Mouse (Mus musculus) spleen, adult 2 months (tissue): ENCODE data around the gene Ttc3. TPM values are rescaled to one million over a fixed set of nuclear protein-coding genes. Genes with fewer than 3 reads are reported as not detected.
"Not testable (repeated sequence)": the region's sequence is repeated elsewhere in the genome, so short reads cannot be mapped to it uniquely, and the experiment has no call there.

Experiments used
- DNase-seq, 2 experiments: peaks; one replicate each; pipeline versions ENCODE4 v3.0.0 to v3.0.0-alpha.2; 2012 to 2021; ENCODE audit warnings: low spot score in 2 of 2, low read depth in 1 of 2
- H3K27ac ChIP-seq: fragments of 200-500 bp; 2 replicates; pipeline ENCODE4 v1.5.1; 2012; ENCODE audit warnings: low read length, inconsistent platforms; ENCODE audit not compliant: insufficient read depth
- H3K27me3 ChIP-seq: fragments of 200-500 bp; 2 replicates; pipeline ENCODE4 v1.6.1; 2012; ENCODE audit warnings: mild to moderate bottlenecking, moderate library complexity, low read length, inconsistent platforms; ENCODE audit not compliant: control insufficient read depth, insufficient read depth
- H3K36me3 ChIP-seq: fragments of 200-500 bp; 2 replicates; pipeline ENCODE4 v1.6.1; 2012; ENCODE audit warnings: mild to moderate bottlenecking, low read length, inconsistent platforms; ENCODE audit not compliant: control insufficient read depth, insufficient read depth
- H3K4me1 ChIP-seq: fragments of 200-500 bp; 2 replicates; pipeline ENCODE4 v1.6.1; 2011; ENCODE audit warnings: inconsistent platforms; ENCODE audit not compliant: control insufficient read depth, insufficient read depth, insufficient read length
- H3K4me3 ChIP-seq: fragments of 200-500 bp; 2 replicates; pipeline ENCODE4 v1.5.1; 2011; ENCODE audit warnings: mild to moderate bottlenecking, inconsistent platforms; ENCODE audit not compliant: insufficient read depth, insufficient read length; ENCODE audit errors: extremely low read depth
- CTCF ChIP-seq: fragments of 200-500 bp; IDR thresholded peaks from 2 replicates; pipeline ENCODE4 v1.5.1; 2011; ENCODE audit warnings: mild to moderate bottlenecking, inconsistent platforms; ENCODE audit not compliant: insufficient read depth, insufficient read length, insufficient replicate concordance; ENCODE audit errors: extremely low read depth
- POLR2A ChIP-seq: fragments of 200-500 bp; IDR thresholded peaks from 2 replicates; pipeline ENCODE4 v1.6.1; 2011; ENCODE audit warnings: low read depth, low read length, inconsistent platforms
- WGBS: fragments of 180-500 bp; shearing (Covaris S2); methylation state at CpG from one replicate; pipeline ENCODE4 v1.1.7; 2018; 5-methylcytosine and 5-hydroxymethylcytosine counted together
- polyA plus RNA-seq: library from polyadenylated mRNA; depleted of rRNA; stranded (reverse); fragments of >200 nt; gene quantifications from 2 replicates; pipeline ENCODE4 v1.2.3, GENCODE M21; 2012

Gene Ttc3
- polyA plus RNA-seq, 1 experiment = 17.5 TPM

DNA sequence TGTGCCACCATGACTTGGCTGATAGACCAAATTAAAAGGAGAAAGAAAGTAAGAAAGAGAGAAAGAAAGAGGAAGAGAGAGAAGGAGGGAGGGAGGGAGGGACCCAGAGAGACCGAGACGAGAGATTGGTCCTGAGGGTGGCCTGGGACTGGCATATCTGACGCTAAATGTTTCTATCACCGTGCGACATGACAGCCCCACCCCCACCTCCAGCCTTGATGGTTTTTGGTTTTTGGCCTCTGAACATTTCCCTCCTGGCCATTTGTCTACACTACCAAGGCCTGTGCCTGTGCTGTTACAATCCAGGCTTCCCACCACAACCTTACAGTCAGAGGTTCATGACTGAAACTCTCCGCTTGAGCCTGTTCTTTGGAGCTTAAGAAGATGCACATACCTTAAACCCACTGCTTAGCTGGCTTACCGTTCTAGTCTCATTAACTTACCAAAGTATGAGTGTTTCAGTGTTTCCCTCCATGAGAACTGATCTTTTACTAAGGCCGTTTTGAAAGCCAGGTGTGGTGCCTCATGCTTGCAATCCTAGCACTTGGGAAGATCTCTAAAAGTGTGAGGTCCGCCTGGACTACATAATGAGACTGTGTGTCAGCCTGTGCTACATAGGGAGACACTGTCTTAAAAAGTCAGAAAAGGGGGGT lies 39.1 kb upstream of the Ttc3 start:
- Histone ChIP-seq H3K4me3 (no peak overlapping the region), H3K27ac (no peak overlapping the region), H3K27me3 (peaks cover 10% of the 10 kb centered on the region), H3K4me1 (peaks cover 4% of the 10 kb centered on the region; the same call in 1 of the 2 replicates), H3K36me3 (no peaks in the 10 kb centered on the region)
- DNase-seq = no peak
- no peak for TF ChIP-seq CTCF
- TF ChIP-seq POLR2A = no peak
- 88% methylated on average over 9 of the region's 9 CpGs for WGBS

DNA sequence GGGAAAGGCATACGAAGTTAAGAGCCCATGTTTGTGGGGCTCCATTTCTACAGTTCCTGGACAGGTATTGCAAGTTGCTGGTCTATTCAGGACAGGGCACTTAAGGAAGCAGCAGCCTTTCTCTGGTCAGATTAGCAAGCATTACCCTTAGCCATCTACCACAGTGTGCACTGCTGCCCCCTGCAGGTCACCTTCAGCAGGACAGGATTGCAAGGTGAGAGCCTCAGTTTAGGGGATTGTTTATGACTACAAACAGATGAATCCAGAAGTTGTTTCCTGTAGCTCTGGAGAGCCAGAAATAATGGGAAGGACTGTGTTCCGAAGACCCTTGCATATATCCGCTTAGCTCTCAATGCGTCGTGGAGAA lies 38.5 kb upstream of the Ttc3 start:
- Histone ChIP-seq H3K27ac (no peak overlapping the region), H3K4me3 (no peak overlapping the region), H3K36me3 (no peaks in the 10 kb centered on the region), H3K4me1 (peaks cover 4% of the 10 kb centered on the region; the same call in 1 of the 2 replicates), H3K27me3 (peaks cover 10% of the 10 kb centered on the region)
- 82% methylated on average over 5 of the region's 5 CpGs for WGBS
- TF ChIP-seq CTCF (peak; percentile 83; the same call in 1 of the 2 replicates), POLR2A (no peak)
- peak; percentile 36 to 75 for DNase-seq

- H3K27me3 ChIP-seq = no peaks in the 10 kb centered on the region
- no peak overlapping the region for H3K27ac ChIP-seq
- H3K36me3 ChIP-seq = no peaks in the 10 kb centered on the region
- H3K4me1 ChIP-seq = no peaks in the 10 kb centered on the region
- DNase-seq = no peak
- 55% methylated on average over 5 of the region's 5 CpGs for WGBS
- TF ChIP-seq POLR2A (no peak), CTCF (no peak)
- H3K4me3 ChIP-seq = no peak overlapping the region
Observed at GRCm38 (mm10) chr16:94335656-94336055, 34.8 kb upstream of the Ttc3 start.

DNA sequence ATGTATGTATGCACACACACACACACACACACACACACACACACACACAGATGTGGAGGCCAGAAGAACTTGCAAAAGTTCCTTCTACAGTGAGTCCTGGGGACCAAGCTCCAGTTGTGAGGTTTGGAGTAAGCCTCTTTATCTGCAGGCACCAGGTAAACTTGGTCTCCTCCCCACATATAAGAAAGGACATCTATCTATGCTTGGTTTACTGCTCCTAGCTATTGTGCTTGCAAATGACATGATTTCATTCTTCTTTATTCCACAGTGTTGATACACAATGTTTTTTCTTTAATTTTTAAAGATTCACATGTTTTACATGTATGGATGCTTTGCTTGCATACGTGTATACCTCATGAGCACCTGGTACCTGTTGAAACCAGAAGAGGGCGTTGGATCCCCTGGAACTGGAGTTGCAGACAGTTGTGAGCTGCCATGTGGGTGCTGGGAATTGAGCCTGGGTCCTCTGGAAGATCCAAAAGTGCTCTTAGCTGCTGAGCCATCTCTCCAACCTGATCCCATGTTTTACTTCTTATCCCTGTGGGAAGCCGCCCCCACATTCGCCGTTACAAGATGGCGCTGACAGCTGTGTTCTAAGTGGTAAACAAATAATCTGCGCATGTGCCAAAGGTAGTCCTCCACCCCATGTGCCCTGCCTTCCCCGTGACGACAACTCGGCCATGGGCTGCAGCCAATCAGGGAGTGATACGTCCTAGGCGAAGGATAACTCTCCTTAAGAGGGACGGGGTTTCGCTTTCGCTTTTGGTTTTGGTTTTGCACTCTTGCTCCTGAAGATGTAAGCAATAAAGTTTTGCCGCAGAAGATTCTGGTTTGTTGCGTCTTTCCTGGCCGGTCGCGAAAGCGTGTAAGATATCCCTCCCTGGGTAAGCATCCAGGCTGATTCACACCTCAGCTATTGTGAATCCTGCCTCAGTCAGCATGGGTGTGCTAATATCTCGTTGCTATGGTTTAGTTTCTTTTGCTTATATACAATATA lies 31.0 kb upstream of the Ttc3 start:
- H3K4me3 ChIP-seq, H3K4me1 ChIP-seq, H3K27me3 ChIP-seq, H3K36me3 ChIP-seq, H3K27ac ChIP-seq, DNase-seq: not testable (repeated sequence)
- 92% methylated on average over 21 of the region's 22 CpGs for WGBS

GRCm38 (mm10) chr16:94345733-94346132 lies 24.7 kb upstream of the Ttc3 start:
- DNase-seq = no peak
- H3K36me3 ChIP-seq = no peaks in the 10 kb centered on the region
- no peak overlapping the region for H3K4me3 ChIP-seq
- H3K27me3 ChIP-seq = no peaks in the 10 kb centered on the region
- peaks cover 5% of the 10 kb centered on the region; the same call in 1 of the 2 replicates for H3K4me1 ChIP-seq
- no peak overlapping the region for H3K27ac ChIP-seq
- no peak for TF ChIP-seq POLR2A
- no peak for TF ChIP-seq CTCF
- 94% methylated on average over 1 of the region's 1 CpGs for WGBS

- Histone ChIP-seq H3K27ac (no peak overlapping the region), H3K27me3 (no peaks in the 10 kb centered on the region), H3K36me3 (no peaks in the 10 kb centered on the region), H3K4me1 (peaks cover 5% of the 10 kb centered on the region; the same call in 1 of the 2 replicates), H3K4me3 (no peak overlapping the region)
- DNase-seq = no peak
- 86% methylated on average over 7 of the region's 7 CpGs for WGBS
- TF ChIP-seq POLR2A (no peak), CTCF (no peak)
Observed at GRCm38 (mm10) chr16:94347080-94347731, 23.2 kb upstream of the Ttc3 start.
